Comparison of ENCODE assay signal across 9 mouse cellular contexts in the genomic region with DNA sequence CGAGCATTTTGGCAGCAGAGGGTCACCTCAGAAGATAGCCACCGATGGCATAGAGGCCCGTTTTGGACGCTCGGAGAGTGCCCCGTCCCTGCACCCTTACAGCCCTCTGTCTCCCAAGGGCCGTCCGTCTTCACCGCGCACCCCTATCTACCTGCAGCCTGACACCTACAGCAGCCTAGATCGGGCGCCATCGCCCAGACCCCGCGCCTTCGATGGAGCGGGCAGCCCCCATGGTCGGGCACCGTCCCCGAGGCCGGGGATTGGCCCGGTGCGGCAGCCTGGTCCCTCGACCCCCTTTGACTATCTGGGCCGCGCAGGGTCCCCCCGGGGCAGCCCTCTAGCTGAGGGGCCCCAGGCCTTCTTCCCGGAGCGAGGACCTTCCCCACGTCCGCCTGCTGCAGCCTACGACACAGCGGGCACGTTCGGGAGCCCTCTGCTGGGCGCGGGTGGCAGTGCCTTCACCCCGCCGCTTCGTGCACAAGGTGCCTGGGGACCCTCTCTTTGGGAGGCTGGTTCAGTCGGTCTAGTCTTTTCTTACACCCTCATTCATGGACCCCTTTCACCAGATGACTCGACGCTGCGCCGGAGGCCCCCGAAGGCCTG. TPM values are rescaled to one million over a fixed set of nuclear protein-coding genes. Genes with fewer than 3 reads are reported as not detected.
A peak's percentile ranks its signal among the peaks of the same experiment; 100 is the strongest.
DNase-seq lines count a peak whose midpoint lies in the region; ATAC-seq and TF ChIP-seq lines count a peak whose summit lies in the region.
"Had no signal": no experiment of that assay in that cellular context is flagged by ENCODE, and none has a peak within 500 bp of the region (broad histone marks: within the 10 kb centered on the region; RNA-seq: fewer than 3 reads in every experiment).

No protein-coding gene starts in this region.

- peak overlapping the region; percentile 41 for H3K4me3 ChIP-seq in forebrain, postnatal 0 days (ENCODE audit: low read depth, low read length)
- peak overlapping the region; percentile 39 for H3K4me3 ChIP-seq in hindbrain, postnatal 0 days (ENCODE audit: low read length)
- peak overlapping the region; percentile 29 for H3K4me3 ChIP-seq in limb, embryonic 11.5 days (ENCODE audit: low read depth, low read length)
- H3K4me3 ChIP-seq in midbrain, embryonic 14.5 days (replicated peaks; ENCODE audit: low read depth, low read length) = peak overlapping the region; percentile 41
- peak overlapping the region; percentile 24 for H3K4me3 ChIP-seq in stomach, embryonic 14.5 days (ENCODE audit: low read depth, low read length)

- no peak overlapping the region for H3K27ac ChIP-seq in forebrain, postnatal 0 days (ENCODE audit: low read depth, low read length)
- no peak overlapping the region for H3K27ac ChIP-seq in hindbrain, postnatal 0 days
- no peak overlapping the region for H3K27ac ChIP-seq in limb, embryonic 11.5 days (replicated peaks; ENCODE audit: low read depth, low read length)
- H3K27ac ChIP-seq in midbrain, embryonic 14.5 days (replicated peaks; ENCODE audit: low read depth, low read length) = no peak overlapping the region
- H3K27ac ChIP-seq in stomach, embryonic 14.5 days (ENCODE audit: low read length) = no peak overlapping the region

- peak overlapping the region; percentile 70 for H3K9ac ChIP-seq in forebrain, postnatal 0 days
- H3K9ac ChIP-seq in hindbrain, postnatal 0 days (replicated peaks; ENCODE audit: low read length) = peak overlapping the region; percentile 54
- H3K9ac ChIP-seq in limb, embryonic 11.5 days (ENCODE audit: low read length) = peak overlapping the region; percentile 48
- H3K9ac ChIP-seq in midbrain, embryonic 14.5 days (replicated peaks; ENCODE audit: low read length) = peak overlapping the region; percentile 57
- no peak overlapping the region; the same call in 1 of the 2 replicates for H3K9ac ChIP-seq in stomach, embryonic 14.5 days (replicated peaks; ENCODE audit: low read depth, low read length)

- no peaks in the 10 kb centered on the region for H3K27me3 ChIP-seq in forebrain, postnatal 0 days (ENCODE audit: insufficient read depth, low read length)
- 0 out of 2 replicates have a peak, but pooled peaks cover 5% of the 10 kb centered on the region for H3K27me3 ChIP-seq in hindbrain, postnatal 0 days (ENCODE audit: insufficient read depth, low read length)
- 0 out of 2 replicates have a peak, but pooled peaks cover 4% of the 10 kb centered on the region for H3K27me3 ChIP-seq in limb, embryonic 11.5 days (ENCODE audit: control insufficient read depth, insufficient read depth, low read length)
- no peaks in the 10 kb centered on the region for H3K27me3 ChIP-seq in midbrain, embryonic 14.5 days (ENCODE audit: control insufficient read depth, insufficient read depth, low read length)
- H3K27me3 ChIP-seq in stomach, embryonic 14.5 days (ENCODE audit: control insufficient read depth, insufficient read depth, low read length) = no peaks in the 10 kb centered on the region

- ATAC-seq in forebrain, postnatal 0 days = peak; percentile 95
- ATAC-seq in hindbrain, postnatal 0 days = peak; percentile 82
- ATAC-seq in limb, embryonic 11.5 days (ENCODE audit: insufficient number of reproducible peaks, low FRiP score, low TSS enrichment, low read depth) = 0 out of 2 replicates have a peak, but pooled peaks have one; percentile 40
- ATAC-seq in midbrain, embryonic 14.5 days (ENCODE audit: low FRiP score, low TSS enrichment) = peak; percentile 84
- peak; percentile 12; the same call in 1 of the 2 replicates for ATAC-seq in stomach, embryonic 14.5 days (ENCODE audit: insufficient number of reproducible peaks, insufficient read depth, low FRiP score, low read depth)

- TF ChIP-seq CTCF in forebrain, postnatal 0 days (IDR thresholded peaks at IDR 0.05; ENCODE audit: low read depth) = peak; percentile 90
- peak; percentile 88 for TF ChIP-seq CTCF in hindbrain, postnatal 0 days (IDR thresholded peaks at IDR 0.05; ENCODE audit: low read depth)

- no peaks in the 10 kb centered on the region; the same call in 1 of the 2 replicates for H3K4me1 ChIP-seq in forebrain, postnatal 0 days (ENCODE audit: insufficient read depth)
- no peaks in the 10 kb centered on the region for H3K4me1 ChIP-seq in hindbrain, postnatal 0 days (ENCODE audit: insufficient read depth, low read length)
- peaks cover 4% of the 10 kb centered on the region; the same call in 1 of the 2 replicates for H3K4me1 ChIP-seq in limb, embryonic 11.5 days (ENCODE audit: control insufficient read depth, insufficient read depth, low read length)
- peaks cover 3% of the 10 kb centered on the region; the same call in 1 of the 2 replicates for H3K4me1 ChIP-seq in midbrain, embryonic 14.5 days (ENCODE audit: control insufficient read depth, insufficient read depth, low read length)
- peaks cover 5% of the 10 kb centered on the region; the same call in 1 of the 2 replicates for H3K4me1 ChIP-seq in stomach, embryonic 14.5 days (ENCODE audit: control insufficient read depth, insufficient read depth, low read length)

- 10% methylated on average over 41 of the region's 46 CpGs for WGBS in forebrain, postnatal 0 days
- 12% methylated on average over 46 of the region's 46 CpGs for WGBS in hindbrain, postnatal 0 days
- WGBS in limb, embryonic 11.5 days = 15% methylated on average over 46 of the region's 46 CpGs
- 10% methylated on average over 46 of the region's 46 CpGs for WGBS in midbrain, embryonic 14.5 days
- WGBS in stomach, embryonic 14.5 days = 12% methylated on average over 46 of the region's 46 CpGs

- DNase-seq in heart, adult 11 months = peak; percentile 93
- no peak for DNase-seq in heart, postnatal 25 days (ENCODE audit: low spot score)
- peak; percentile 75 for DNase-seq in cerebellum, adult 8-10 months
- peak; percentile 83 for DNase-seq in forebrain, postnatal 0 days
- DNase-seq in hindbrain, postnatal 0 days (ENCODE audit: low spot score) = peak; percentile 78
- peak; percentile 81 for DNase-seq in limb, embryonic 11.5 days (ENCODE audit: low spot score)
- DNase-seq in midbrain, embryonic 14.5 days = peak; percentile 88

- H3K4me2 ChIP-seq in forebrain, postnatal 0 days (ENCODE audit: low read depth) = peak overlapping the region; percentile 68
- peak overlapping the region; percentile 70 for H3K4me2 ChIP-seq in hindbrain, postnatal 0 days (ENCODE audit: low read depth, low read length)
- peak overlapping the region; percentile 58 for H3K4me2 ChIP-seq in limb, embryonic 11.5 days (ENCODE audit: low read depth, severe bottlenecking)
- peak overlapping the region; percentile 69 for H3K4me2 ChIP-seq in midbrain, embryonic 14.5 days (ENCODE audit: low read length)
- H3K4me2 ChIP-seq in stomach, embryonic 14.5 days (replicated peaks; ENCODE audit: low read depth, low read length) = peak overlapping the region; percentile 67

- H3K36me3 ChIP-seq in forebrain, postnatal 0 days (ENCODE audit: insufficient read depth) = no peaks in the 10 kb centered on the region
- H3K36me3 ChIP-seq in hindbrain, postnatal 0 days (ENCODE audit: insufficient read depth, low read length) = no peaks in the 10 kb centered on the region
- H3K36me3 ChIP-seq in limb, embryonic 11.5 days (ENCODE audit: control insufficient read depth, insufficient read depth, low read length) = no peaks in the 10 kb centered on the region
- no peaks in the 10 kb centered on the region for H3K36me3 ChIP-seq in midbrain, embryonic 14.5 days (ENCODE audit: control insufficient read depth, insufficient read depth, low read length)
- peaks cover 3% of the 10 kb centered on the region; the same call in 1 of the 2 replicates for H3K36me3 ChIP-seq in stomach, embryonic 14.5 days (ENCODE audit: control insufficient read depth, insufficient read depth, low read length)

- intact Hi-C loops in heart, postnatal 25 days (cut with DNase I) = no loop called here

- no peaks in the 10 kb centered on the region for H3K9me3 ChIP-seq in forebrain, postnatal 0 days (ENCODE audit: low read length)
- no peaks in the 10 kb centered on the region for H3K9me3 ChIP-seq in hindbrain, postnatal 0 days (ENCODE audit: low read length)
- no peaks in the 10 kb centered on the region for H3K9me3 ChIP-seq in limb, embryonic 11.5 days (ENCODE audit: control insufficient read depth, low read length)
- H3K9me3 ChIP-seq in midbrain, embryonic 14.5 days (ENCODE audit: control insufficient read depth, low read length) = no peaks in the 10 kb centered on the region
- H3K9me3 ChIP-seq in stomach, embryonic 14.5 days (ENCODE audit: control insufficient read depth, low read depth, low read length) = no peaks in the 10 kb centered on the region
- H3K9me3 ChIP-seq: G1E had no signal

RNA-seq across cellular contexts. Expression of a gene that starts 10.4 kb away (rescaled TPM):
- 10 to 100 TPM; 36.5 to 40.5 TPM for total RNA-seq in heart, postnatal 25 days (2021)
- total RNA-seq in forebrain, postnatal 0 days (2014; rRNA removed) = 0.76 and 1.2 TPM in 2 replicates
- polyA plus RNA-seq in forebrain, postnatal 0 days (2015; fragmentation: Nextera tagmentation; extraction: Ambion mirVana) = 2.0 and 2.1 TPM in 2 replicates
- total RNA-seq in hindbrain, postnatal 0 days (2014; rRNA removed) = 0.68 and 1.0 TPM in 2 replicates
- 1.0 and 1.2 TPM in 2 replicates for polyA plus RNA-seq in hindbrain, postnatal 0 days (2015; fragmentation: Nextera tagmentation; extraction: Ambion mirVana)
- polyA plus RNA-seq in limb, embryonic 11.5 days (2014; fragmentation: Nextera tagmentation; extraction: Ambion mirVana) = 6.6 and 8.7 TPM in 2 replicates
- polyA plus RNA-seq in midbrain, embryonic 14.5 days (2014; fragmentation: Nextera tagmentation; extraction: Ambion mirVana) = 1.6 and 1.9 TPM in 2 replicates
- 9.6 and 10.0 TPM in 2 replicates for polyA plus RNA-seq in stomach, embryonic 14.5 days (2014; fragmentation: Nextera tagmentation; extraction: Ambion mirVana)

RNA-seq across cellular contexts. Expression of a gene that starts 10.6 kb away (rescaled TPM):
- 1 to 10 TPM; 9.1 to 9.7 TPM for total RNA-seq in heart, postnatal 25 days (2021)
- 12.1 and 15.5 TPM in 2 replicates for total RNA-seq in forebrain, postnatal 0 days (2014; rRNA removed)
- polyA plus RNA-seq in forebrain, postnatal 0 days (2015; fragmentation: Nextera tagmentation; extraction: Ambion mirVana) = 19.4 and 21.6 TPM in 2 replicates
- total RNA-seq in hindbrain, postnatal 0 days (2014; rRNA removed) = 11.1 and 12.4 TPM in 2 replicates
- 17.9 and 19.3 TPM in 2 replicates for polyA plus RNA-seq in hindbrain, postnatal 0 days (2015; fragmentation: Nextera tagmentation; extraction: Ambion mirVana)
- polyA plus RNA-seq in limb, embryonic 11.5 days (2014; fragmentation: Nextera tagmentation; extraction: Ambion mirVana) = 21.1 and 24.8 TPM in 2 replicates
- 16.4 and 18.9 TPM in 2 replicates for polyA plus RNA-seq in midbrain, embryonic 14.5 days (2014; fragmentation: Nextera tagmentation; extraction: Ambion mirVana)
- 20.5 and 23.9 TPM in 2 replicates for polyA plus RNA-seq in stomach, embryonic 14.5 days (2014; fragmentation: Nextera tagmentation; extraction: Ambion mirVana)

RNA-seq across cellular contexts. Expression of a gene that starts 11.9 kb away (rescaled TPM):
- 10 to 100 TPM; 10.8 to 12.6 TPM for total RNA-seq in heart, postnatal 25 days (2021)
- total RNA-seq in forebrain, postnatal 0 days (2014; rRNA removed) = 47.7 and 58.2 TPM in 2 replicates
- 17.9 and 21.8 TPM in 2 replicates for polyA plus RNA-seq in forebrain, postnatal 0 days (2015; fragmentation: Nextera tagmentation; extraction: Ambion mirVana)
- total RNA-seq in hindbrain, postnatal 0 days (2014; rRNA removed) = 57.3 and 65.1 TPM in 2 replicates
- 18.6 and 19.9 TPM in 2 replicates for polyA plus RNA-seq in hindbrain, postnatal 0 days (2015; fragmentation: Nextera tagmentation; extraction: Ambion mirVana)
- polyA plus RNA-seq in limb, embryonic 11.5 days (2014; fragmentation: Nextera tagmentation; extraction: Ambion mirVana) = 11.8 and 13.5 TPM in 2 replicates
- polyA plus RNA-seq in midbrain, embryonic 14.5 days (2014; fragmentation: Nextera tagmentation; extraction: Ambion mirVana) = 21.6 and 27.9 TPM in 2 replicates
- 8.8 and 10.3 TPM in 2 replicates for polyA plus RNA-seq in stomach, embryonic 14.5 days (2014; fragmentation: Nextera tagmentation; extraction: Ambion mirVana)

RNA-seq across cellular contexts. Expression of a gene that starts 25.3 kb away (rescaled TPM):
- total RNA-seq in heart, postnatal 25 days (2021) = 10 to 100 TPM; 40.7 to 45.1 TPM
- total RNA-seq in forebrain, postnatal 0 days (2014; rRNA removed) = 56.6 and 73.6 TPM in 2 replicates
- polyA plus RNA-seq in forebrain, postnatal 0 days (2015; fragmentation: Nextera tagmentation; extraction: Ambion mirVana) = 80.5 and 81.0 TPM in 2 replicates
- total RNA-seq in hindbrain, postnatal 0 days (2014; rRNA removed) = 44.1 and 46.1 TPM in 2 replicates
- polyA plus RNA-seq in hindbrain, postnatal 0 days (2015; fragmentation: Nextera tagmentation; extraction: Ambion mirVana) = 69.0 and 74.2 TPM in 2 replicates
- polyA plus RNA-seq in limb, embryonic 11.5 days (2014; fragmentation: Nextera tagmentation; extraction: Ambion mirVana) = 104 and 114 TPM in 2 replicates
- 78.9 and 97.7 TPM in 2 replicates for polyA plus RNA-seq in midbrain, embryonic 14.5 days (2014; fragmentation: Nextera tagmentation; extraction: Ambion mirVana)
- 86.0 and 92.8 TPM in 2 replicates for polyA plus RNA-seq in stomach, embryonic 14.5 days (2014; fragmentation: Nextera tagmentation; extraction: Ambion mirVana)

RNA-seq across cellular contexts. Expression of a gene that starts 34.0 kb away (rescaled TPM):
- under 1 TPM; 0.23 to 0.31 TPM for total RNA-seq in heart, postnatal 25 days (2021)
- 2.2 and 3.0 TPM in 2 replicates for total RNA-seq in forebrain, postnatal 0 days (2014; rRNA removed)
- polyA plus RNA-seq in forebrain, postnatal 0 days (2015; fragmentation: Nextera tagmentation; extraction: Ambion mirVana) = 2.1 and 2.9 TPM in 2 replicates
- 2.3 and 2.9 TPM in 2 replicates for total RNA-seq in hindbrain, postnatal 0 days (2014; rRNA removed)
- 1.7 and 2.7 TPM in 2 replicates for polyA plus RNA-seq in hindbrain, postnatal 0 days (2015; fragmentation: Nextera tagmentation; extraction: Ambion mirVana)
- polyA plus RNA-seq in limb, embryonic 11.5 days (2014; fragmentation: Nextera tagmentation; extraction: Ambion mirVana) = 2.7 and 3.5 TPM in 2 replicates
- 0.36 and 0.59 TPM in 2 replicates for polyA plus RNA-seq in midbrain, embryonic 14.5 days (2014; fragmentation: Nextera tagmentation; extraction: Ambion mirVana)
- 6.0 and 8.9 TPM in 2 replicates for polyA plus RNA-seq in stomach, embryonic 14.5 days (2014; fragmentation: Nextera tagmentation; extraction: Ambion mirVana)

Comparison
In these comparisons a context has a peak if more than half of its experiments do, and no peak if none do; other contexts are left out.
1. ATAC-seq: peak in every context shown above with its lines; median percentile 95 in forebrain, postnatal 0 days; 84 in midbrain, embryonic 14.5 days; 82 in hindbrain, postnatal 0 days; 40 in limb, embryonic 11.5 days; 12 in stomach, embryonic 14.5 days.